ENCODE assay signal across 8 mouse cellular contexts in the genomic region with DNA sequence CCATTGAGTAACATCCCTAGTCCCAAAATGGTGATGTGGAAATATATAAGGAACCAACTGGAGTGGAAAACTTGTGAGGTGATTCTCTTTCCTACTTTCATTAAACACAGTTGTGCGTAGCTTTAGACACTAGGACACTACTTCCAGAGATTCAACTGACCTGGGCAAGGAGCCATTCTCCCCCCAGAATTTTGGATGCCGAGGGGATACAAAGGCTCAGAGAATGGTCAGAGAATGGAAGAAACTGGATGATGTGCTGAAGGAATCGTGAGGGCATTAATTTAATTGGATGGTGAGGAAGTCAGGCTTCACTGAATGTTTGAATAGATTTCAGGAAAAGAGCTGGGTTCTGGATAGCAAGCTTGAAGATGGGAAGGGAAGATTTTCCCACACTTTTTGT. TPM values are rescaled to one million over a fixed set of nuclear protein-coding genes. Genes with fewer than 3 reads are reported as not detected.
DNase-seq lines count a peak whose midpoint lies in the region; ATAC-seq and TF ChIP-seq lines count a peak whose summit lies in the region.

No protein-coding gene starts in this region.

- no peak for DNase-seq in heart, postnatal 4 days
- no peak for DNase-seq in hindbrain, embryonic 10.5 days (ENCODE audit: low spot score)
- DNase-seq in gastrocnemius, postnatal 10 days, result no peak
- DNase-seq in urinary bladder, postnatal 36 days (ENCODE audit: low spot score in 2 of 2), result no peak
- no peak for DNase-seq in right cerebral cortex, postnatal 10 days (ENCODE audit: low spot score in 2 of 2)

- H3K27me3 ChIP-seq in heart, embryonic 14.5 days (ENCODE audit: control insufficient read depth, insufficient read depth, low read length), result no peaks in the 10 kb centered on the region
- H3K27me3 ChIP-seq in hindbrain, embryonic 10.5 days (ENCODE audit: insufficient read depth, poor library complexity, severe bottlenecking), result no peaks in the 10 kb centered on the region
- no peaks in the 10 kb centered on the region for H3K27me3 ChIP-seq in midbrain, embryonic 12.5 days

- peak overlapping the region; percentile 91 for H3K4me3 ChIP-seq in heart, embryonic 14.5 days (ENCODE audit: control insufficient read depth in 1 of 2, insufficient read depth in 1 of 2, low read depth in 1 of 2, low read length in 2 of 2)
- peak overlapping the region; percentile 99 for H3K4me3 ChIP-seq in bone marrow, adult 2 months (replicated peaks; ENCODE audit: control insufficient read depth, low read depth, low read length)
- peak overlapping the region; percentile 88 for H3K4me3 ChIP-seq in hindbrain, embryonic 10.5 days
- peak overlapping the region; percentile 98 for H3K4me3 ChIP-seq in midbrain, embryonic 12.5 days

- ATAC-seq in heart, embryonic 14.5 days (ENCODE audit: insufficient number of reproducible peaks, insufficient read depth, low FRiP score, low read depth), result no peak
- ATAC-seq in midbrain, embryonic 12.5 days (ENCODE audit: low FRiP score, low read depth), result no peak

- peak overlapping the region; percentile 88 for H3K4me2 ChIP-seq in heart, embryonic 14.5 days (ENCODE audit: low read length)
- H3K4me2 ChIP-seq in midbrain, embryonic 12.5 days (replicated peaks), result peak overlapping the region; percentile 67

- H3K27ac ChIP-seq in heart, embryonic 14.5 days (replicated peaks in 1 of 2; ENCODE audit: control insufficient read depth in 1 of 2, insufficient read depth in 1 of 2, low read depth in 2 of 2, low read length in 2 of 2), result peak overlapping the region; percentile 67 to 99
- no peak overlapping the region for H3K27ac ChIP-seq in bone marrow, adult 2 months (ENCODE audit: control insufficient read depth, insufficient read depth, low read depth, low read length, poor library complexity)
- peak overlapping the region; percentile 99 for H3K27ac ChIP-seq in hindbrain, embryonic 10.5 days
- H3K27ac ChIP-seq in midbrain, embryonic 12.5 days (replicated peaks), result peak overlapping the region; percentile 99

- peaks cover 3 to 26% of the 10 kb centered on the region in 2 experiments for H3K4me1 ChIP-seq in heart, embryonic 14.5 days (ENCODE audit: control insufficient read depth in 2 of 2, insufficient read depth in 2 of 2, low read length in 2 of 2)
- no peaks in the 10 kb centered on the region; the same call in 1 of the 2 replicates for H3K4me1 ChIP-seq in bone marrow, adult 2 months (ENCODE audit: control insufficient read depth, insufficient read depth, low read length)
- peaks cover 38% of the 10 kb centered on the region for H3K4me1 ChIP-seq in hindbrain, embryonic 10.5 days (replicated peaks)
- peaks cover 30% of the 10 kb centered on the region for H3K4me1 ChIP-seq in midbrain, embryonic 12.5 days

- TF ChIP-seq CTCF in bone marrow, adult 2 months (IDR thresholded peaks at IDR 0.05; ENCODE audit: control insufficient read depth, insufficient read depth, low read length), result no peak

- no peak for TF ChIP-seq POLR2A in bone marrow, adult 2 months (IDR thresholded peaks at IDR 0.05; ENCODE audit: borderline replicate concordance, control insufficient read depth, low read depth, low read length)

- H3K9ac ChIP-seq in heart, embryonic 14.5 days (ENCODE audit: low read length), result peak overlapping the region; percentile 99
- peak overlapping the region; percentile 99 for H3K9ac ChIP-seq in midbrain, embryonic 12.5 days (replicated peaks)

- no peaks in the 10 kb centered on the region for H3K36me3 ChIP-seq in heart, embryonic 14.5 days (ENCODE audit: control insufficient read depth, insufficient read depth, low read length)
- no peaks in the 10 kb centered on the region for H3K36me3 ChIP-seq in hindbrain, embryonic 10.5 days
- H3K36me3 ChIP-seq in midbrain, embryonic 12.5 days, result no peaks in the 10 kb centered on the region

- H3K9me3 ChIP-seq in heart, embryonic 14.5 days (ENCODE audit: control insufficient read depth, low read length), result no peaks in the 10 kb centered on the region
- H3K9me3 ChIP-seq in hindbrain, embryonic 10.5 days, result no peaks in the 10 kb centered on the region
- no peaks in the 10 kb centered on the region for H3K9me3 ChIP-seq in midbrain, embryonic 12.5 days

- 47% methylated on average over 3 of the region's 3 CpGs for WGBS in heart, embryonic 14.5 days
- 11% methylated on average over 3 of the region's 3 CpGs for WGBS in bone marrow, adult 2 months
- 31% methylated on average over 3 of the region's 3 CpGs for WGBS in hindbrain, embryonic 10.5 days
- 25% methylated on average over 3 of the region's 3 CpGs for WGBS in midbrain, embryonic 12.5 days

RNA-seq across cellular contexts. Expression of gene Nr2c2, which starts 1.5 kb away (rescaled TPM):
- polyA plus RNA-seq in heart, embryonic 14.5 days (2014; fragmentation: Nextera tagmentation; extraction: Ambion mirVana), result 20.4 TPM in 2 replicates
- 10 to 100 TPM; 43.6 to 46.4 TPM for total RNA-seq in heart, postnatal 4 days (2021)
- polyA plus RNA-seq in bone marrow, adult 2 months (2011; ENCODE audit: insufficient read depth, insufficient read length, low replicate concordance, missing spikeins), result 14.5 and 19.9 TPM in 2 replicates
- polyA plus RNA-seq in hindbrain, embryonic 10.5 days (2016; fragmentation: Nextera tagmentation; extraction: Ambion mirVana), result 14.6 and 16.8 TPM in 2 replicates
- polyA plus RNA-seq in midbrain, embryonic 12.5 days (2016; fragmentation: Nextera tagmentation; extraction: Ambion mirVana), result 32.7 and 36.7 TPM in 2 replicates
- 10 to 100 TPM; 27.5 to 32.6 TPM for total RNA-seq in gastrocnemius, postnatal 10 days (2021)
